Mouse (Mus musculus) MEL (cell line): ENCODE results near the gene Gabrr2. TPM values are rescaled to one million over a fixed set of nuclear protein-coding genes. Genes with fewer than 3 reads are reported as not detected.

ENCODE experiments used
- DNase-seq: peaks from one replicate; pipeline ENCODE4 v3.0.0; 2011; ENCODE audit warnings: low read depth, low spot score
- H3K27ac ChIP-seq: 2 replicates; pipeline ENCODE4 v1.5.1; 2012; ENCODE audit warnings: low read depth, mild to moderate bottlenecking, control low read depth, low read length, moderate library complexity; ENCODE audit not compliant: control insufficient read depth
- H3K27me3 ChIP-seq, 2 experiments: fragments of 150-350 bp in 1 of 2; sonication (generic) in 1 of 2; 2 replicates each; pipeline ENCODE4 v1.6.1; 2012; ENCODE audit warnings: low read length in 2 of 2, mild to moderate bottlenecking in 2 of 2, improper control_type of control experiment in 1 of 2, moderate library complexity in 1 of 2; ENCODE audit not compliant: insufficient read depth in 2 of 2, control insufficient read depth in 1 of 2
- H3K36me3 ChIP-seq, 2 experiments: 2 replicates each; pipeline ENCODE4 v1.6.1; 2012 to 2014; ENCODE audit warnings: low read length in 2 of 2, improper control_type of control experiment in 1 of 2, inconsistent platforms in 1 of 2, mild to moderate bottlenecking in 1 of 2; ENCODE audit not compliant: insufficient read depth in 2 of 2, control insufficient read depth in 1 of 2
- H3K4me1 ChIP-seq, 2 experiments: fragments of 150-350 bp in 1 of 2; sonication (generic) in 1 of 2; 2 replicates each; pipeline ENCODE4 v1.6.1; 2012; ENCODE audit warnings: low read length in 2 of 2, improper control_type of control experiment in 1 of 2, mild to moderate bottlenecking in 1 of 2; ENCODE audit not compliant: insufficient read depth in 2 of 2, control insufficient read depth in 1 of 2
- H3K4me3 ChIP-seq, 2 experiments: fragments of 150-350 bp in 1 of 2; sonication (generic) in 1 of 2; 2 replicates each; pipeline ENCODE4 v1.5.1; 2012; ENCODE audit warnings: low read depth in 2 of 2, low read length in 2 of 2, mild to moderate bottlenecking in 2 of 2, moderate library complexity in 2 of 2, control low read depth in 1 of 2, improper control_type of control experiment in 1 of 2; ENCODE audit not compliant: control insufficient read depth in 1 of 2, insufficient read depth in 1 of 2
- H3K79me2 ChIP-seq: 2 replicates; pipeline ENCODE4 v1.6.1; 2012; ENCODE audit warnings: mild to moderate bottlenecking, low read length, moderate library complexity; ENCODE audit not compliant: control insufficient read depth, poor library complexity, insufficient read depth
- H3K9ac ChIP-seq: 2 replicates; pipeline ENCODE4 v1.6.1; 2012; ENCODE audit warnings: low read depth, mild to moderate bottlenecking, control low read depth, low read length, moderate library complexity; ENCODE audit not compliant: control insufficient read depth, poor library complexity, severe bottlenecking
- H3K9me3 ChIP-seq: fragments of 150-350 bp; sonication (generic); replicated peaks from 2 replicates; pipeline ENCODE4 v1.6.1; 2012; ENCODE audit warnings: mild to moderate bottlenecking, low read length, improper control_type of control experiment, moderate library complexity; ENCODE audit not compliant: insufficient read depth
- BHLHE40 ChIP-seq: IDR thresholded peaks from 2 replicates; pipeline ENCODE4 v1.6.1; 2012; ENCODE audit warnings: low read depth, mild to moderate bottlenecking, inconsistent platforms, low read length, improper control_type of control experiment, borderline replicate concordance
- CHD1 ChIP-seq: IDR thresholded peaks from 2 replicates; pipeline ENCODE4 v1.6.1; 2012; ENCODE audit warnings: low read depth, mild to moderate bottlenecking, inconsistent platforms, low read length, improper control_type of control experiment
- CTCF ChIP-seq, 3 experiments: IDR thresholded peaks in 2 of 3; conservative IDR thresholded peaks in 1 of 3; 2 replicates each; pipeline ENCODE4 v1.5.1; 2011 to 2012; ENCODE audit warnings: low read length in 3 of 3, low read depth in 2 of 3, mild to moderate bottlenecking in 2 of 3, improper control_type of control experiment in 1 of 3, inconsistent platforms in 1 of 3, mixed read lengths in 1 of 3, moderate library complexity in 1 of 3; ENCODE audit not compliant: control insufficient read depth in 1 of 3, insufficient read depth in 1 of 3, poor library complexity in 1 of 3, severe bottlenecking in 1 of 3
- E2F4 ChIP-seq: IDR thresholded peaks from 2 replicates; pipeline ENCODE4 v1.6.1; 2011; ENCODE audit warnings: low read depth, low read length, improper control_type of control experiment, borderline replicate concordance
- ELF1 ChIP-seq: IDR thresholded peaks from 2 replicates; pipeline ENCODE4 v1.6.1; 2014; ENCODE audit warnings: low read depth, mild to moderate bottlenecking, inconsistent platforms, low read length, improper control_type of control experiment, moderate library complexity
- EP300 ChIP-seq, 2 experiments: IDR thresholded peaks; 2 replicates each; pipeline ENCODE4 v1.6.1; 2011; ENCODE audit warnings: improper control_type of control experiment in 2 of 2, low read length in 2 of 2, low read depth in 1 of 2, mild to moderate bottlenecking in 1 of 2
- GABPA ChIP-seq: IDR thresholded peaks from 2 replicates; pipeline ENCODE4 v1.6.1; 2012; ENCODE audit warnings: low read depth, mild to moderate bottlenecking, inconsistent platforms, low read length, improper control_type of control experiment, moderate library complexity
- GATA1 ChIP-seq: IDR thresholded peaks from 2 replicates; pipeline ENCODE4 v1.6.1; 2011; ENCODE audit warnings: low read depth, low read length, improper control_type of control experiment
- HCFC1 ChIP-seq: IDR thresholded peaks from 2 replicates; pipeline ENCODE4 v1.6.1; 2012; ENCODE audit warnings: low read depth, mild to moderate bottlenecking, inconsistent platforms, low read length, improper control_type of control experiment, moderate library complexity
- KAT2A ChIP-seq: conservative IDR thresholded peaks from 2 replicates; pipeline ENCODE4 v1.6.1; 2012; ENCODE audit warnings: low read depth, low read length, improper control_type of control experiment, inconsistent platforms
- MAFK ChIP-seq: IDR thresholded peaks from 2 replicates; pipeline ENCODE4 v1.6.1; 2011; ENCODE audit warnings: low read depth, mild to moderate bottlenecking, low read length, improper control_type of control experiment, borderline replicate concordance
- MEF2A ChIP-seq: IDR thresholded peaks from 2 replicates; pipeline ENCODE4 v1.6.1; 2014; ENCODE audit warnings: low read depth, mild to moderate bottlenecking, inconsistent platforms, low read length, improper control_type of control experiment; ENCODE audit not compliant: poor library complexity, insufficient replicate concordance, severe bottlenecking; ENCODE audit errors: extremely low read depth
- MXI1 ChIP-seq: IDR thresholded peaks from 2 replicates; pipeline ENCODE4 v1.6.1; 2011; ENCODE audit warnings: mild to moderate bottlenecking, low read depth, low read length, improper control_type of control experiment
- MYB ChIP-seq: IDR thresholded peaks from 2 replicates; pipeline ENCODE4 v1.6.1; 2011; ENCODE audit warnings: mild to moderate bottlenecking, low read depth, low read length, improper control_type of control experiment
- MYC ChIP-seq: IDR thresholded peaks from 2 replicates; pipeline ENCODE4 v1.6.1; 2011; ENCODE audit warnings: low read depth, mild to moderate bottlenecking, low read length, improper control_type of control experiment, moderate library complexity
- NRF1 ChIP-seq: IDR thresholded peaks from 2 replicates; pipeline ENCODE4 v1.6.1; 2014; ENCODE audit warnings: low read depth, mild to moderate bottlenecking, inconsistent platforms, low read length, improper control_type of control experiment, moderate library complexity; ENCODE audit not compliant: poor library complexity, insufficient read depth, severe bottlenecking
- POLR2A ChIP-seq, 2 experiments: IDR thresholded peaks; 2 replicates each; pipeline ENCODE4 v1.6.1; 2011 to 2012; ENCODE audit warnings: low read length in 2 of 2, mild to moderate bottlenecking in 2 of 2, control low read depth in 1 of 2, improper control_type of control experiment in 1 of 2, low read depth in 1 of 2, moderate library complexity in 1 of 2; ENCODE audit not compliant: control insufficient read depth in 1 of 2, insufficient read depth in 1 of 2, poor library complexity in 1 of 2
- POLR2AphosphoS2 ChIP-seq: IDR thresholded peaks from 2 replicates; pipeline ENCODE4 v1.6.1; 2011; ENCODE audit warnings: low read length, improper control_type of control experiment
- POLR2AphosphoS5 ChIP-seq: IDR thresholded peaks from 2 replicates; pipeline ENCODE4 v1.6.1; 2012; ENCODE audit warnings: low read depth, borderline replicate concordance, mild to moderate bottlenecking, inconsistent platforms, low read length, moderate library complexity, mixed read lengths
- RAD21 ChIP-seq: IDR thresholded peaks from 2 replicates; pipeline ENCODE4 v1.6.1; 2011; ENCODE audit warnings: mild to moderate bottlenecking, low read depth, low read length, improper control_type of control experiment
- RCOR1 ChIP-seq: IDR thresholded peaks from 2 replicates; pipeline ENCODE4 v1.6.1; 2012; ENCODE audit warnings: low read depth, mild to moderate bottlenecking, inconsistent platforms, low read length, improper control_type of control experiment
- TCF12 ChIP-seq: IDR thresholded peaks from 2 replicates; pipeline ENCODE4 v1.6.1; 2014; ENCODE audit warnings: low read depth, mild to moderate bottlenecking, inconsistent platforms, low read length, improper control_type of control experiment, moderate library complexity
- UBTF ChIP-seq: IDR thresholded peaks from 2 replicates; pipeline ENCODE4 v1.6.1; 2012; ENCODE audit warnings: low read depth, mild to moderate bottlenecking, inconsistent platforms, low read length, improper control_type of control experiment, moderate library complexity, borderline replicate concordance; ENCODE audit not compliant: insufficient read depth
- USF1 ChIP-seq: IDR thresholded peaks from 2 replicates; pipeline ENCODE4 v1.6.1; 2014; ENCODE audit warnings: low read depth, mild to moderate bottlenecking, inconsistent platforms, low read length, improper control_type of control experiment, moderate library complexity
- ZC3H11A ChIP-seq: IDR thresholded peaks from 2 replicates; pipeline ENCODE4 v1.6.1; 2012; ENCODE audit warnings: low read depth, mild to moderate bottlenecking, inconsistent platforms, low read length, improper control_type of control experiment
- ZKSCAN1 ChIP-seq: IDR thresholded peaks from 2 replicates; pipeline ENCODE4 v1.6.1; 2012; ENCODE audit warnings: low read depth, mild to moderate bottlenecking, inconsistent platforms, low read length, improper control_type of control experiment, moderate library complexity
- ZMIZ1 ChIP-seq: IDR thresholded peaks from 2 replicates; pipeline ENCODE4 v1.6.1; 2012; ENCODE audit warnings: low read depth, mild to moderate bottlenecking, inconsistent platforms, low read length, improper control_type of control experiment, moderate library complexity
- polyA plus RNA-seq, 2 experiments: library from polyadenylated mRNA; stranded (reverse) in 1 of 2; unstranded in 1 of 2; fragments of >175 nt in 1 of 2; fragments of >200 nt in 1 of 2; gene quantifications; 2 replicates each; pipeline versions ENCODE4 v1.2.1 to v1.2.4; 2012; ENCODE audit warnings: low replicate concordance in 2 of 2, low read depth in 1 of 2; ENCODE audit not compliant: insufficient read length in 2 of 2, insufficient read depth in 1 of 2, missing spikeins in 1 of 2
- total RNA-seq: library from RNA; depleted of rRNA; stranded (reverse); fragments of 300-350 nt; gene quantifications from 2 replicates; pipeline ENCODE4 v1.2.3, GENCODE M21; 2012

Gene Gabrr2
- total and polyA plus RNA-seq, 3 experiments = 0.11 to 0.12 TPM; not detected in 1

DNA sequence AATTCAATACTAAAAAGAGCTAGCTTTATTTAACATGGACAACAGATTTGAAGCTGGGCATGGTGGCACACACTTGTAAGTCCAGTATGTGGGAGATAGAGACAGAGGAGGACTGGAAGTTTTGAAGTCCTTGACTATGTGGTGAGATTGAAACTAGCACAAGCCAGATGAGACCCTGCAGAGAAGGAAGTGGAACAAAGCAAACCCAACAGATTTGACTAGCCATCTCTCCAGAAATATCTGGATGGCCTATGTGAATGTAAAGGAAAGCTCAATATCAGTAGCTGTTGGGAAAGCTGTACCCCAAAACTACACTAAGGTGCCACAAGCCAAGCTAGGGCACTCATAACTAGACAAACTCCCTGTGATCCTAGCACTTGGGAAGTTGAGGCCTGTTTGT lies 8.4 kb upstream of the Gabrr2 start:
- Histone ChIP-seq H3K27me3 (no peaks in the 10 kb centered on the region), H3K4me3 (no peak overlapping the region), H3K9me3 (no peaks in the 10 kb centered on the region), H3K79me2 (no peaks in the 10 kb centered on the region), H3K9ac (no peak overlapping the region), H3K4me1 (no peaks in the 10 kb centered on the region), H3K27ac (no peak overlapping the region), H3K36me3 (peaks cover 0 to 3% of the 10 kb centered on the region in 2 experiments; a peak in 1 of 4 replicates)
- TF ChIP-seq MYB (no peak), KAT2A (no peak), UBTF (no peak), CTCF (IDR thresholded peaks at IDR 0.05 in 2 of 3, conservative IDR thresholded peaks at IDR 0.05 in 1 of 3; ENCODE audit: control insufficient read depth in 1 of 3, insufficient read depth in 1 of 3, low read depth in 2 of 3, low read length in 3 of 3, poor library complexity in 1 of 3, severe bottlenecking in 1 of 3) (no peak)
- no peak for DNase-seq

- DNase-seq = no peak
Measured at GRCm38 (mm10) chr4:33056317-33056716, 6.5 kb upstream of the Gabrr2 start.

GRCm38 (mm10) chr4:33057890-33058687 lies 4.7 kb upstream of the Gabrr2 start:
- DNase-seq = no peak
- H3K9me3 ChIP-seq = no peaks in the 10 kb centered on the region
- H3K27me3 ChIP-seq = no peaks in the 10 kb centered on the region
- no peaks in the 10 kb centered on the region for H3K79me2 ChIP-seq
- H3K4me3 ChIP-seq = no peak overlapping the region
- H3K9ac ChIP-seq = no peak overlapping the region
- H3K36me3 ChIP-seq = no peaks in the 10 kb centered on the region
- no peak overlapping the region for H3K27ac ChIP-seq
- no peaks in the 10 kb centered on the region for H3K4me1 ChIP-seq
- no peak for TF ChIP-seq ZMIZ1
- no peak for TF ChIP-seq GATA1
- TF ChIP-seq MAFK = no peak
- TF ChIP-seq POLR2A (IDR thresholded peaks at IDR 0.05; ENCODE audit: control insufficient read depth in 1 of 2, insufficient read depth in 1 of 2, low read depth in 1 of 2, low read length in 2 of 2, poor library complexity in 1 of 2) = no peak
- TF ChIP-seq TCF12 = no peak
- no peak for TF ChIP-seq NRF1
- TF ChIP-seq USF1 = no peak
- no peak for TF ChIP-seq HCFC1
- no peak for TF ChIP-seq KAT2A
- TF ChIP-seq MXI1 = no peak
- TF ChIP-seq ZC3H11A = no peak
- no peak for TF ChIP-seq BHLHE40
- no peak for TF ChIP-seq E2F4
- TF ChIP-seq GABPA = no peak
- TF ChIP-seq MYB = no peak
- TF ChIP-seq ELF1 = no peak
- no peak for TF ChIP-seq ZKSCAN1

More at GRCm38 (mm10) chr4:33056317-33056716, 6.5 kb upstream of the Gabrr2 start:
- H3K79me2 ChIP-seq = no peaks in the 10 kb centered on the region
- no peaks in the 10 kb centered on the region for H3K4me1 ChIP-seq
- no peaks in the 10 kb centered on the region for H3K27me3 ChIP-seq
- TF ChIP-seq CHD1 = no peak
- TF ChIP-seq HCFC1 = no peak
- TF ChIP-seq RCOR1 = no peak
- no peak for TF ChIP-seq POLR2A (IDR thresholded peaks at IDR 0.05; ENCODE audit: control insufficient read depth in 1 of 2, insufficient read depth in 1 of 2, low read depth in 1 of 2, low read length in 2 of 2, poor library complexity in 1 of 2)
- no peak for TF ChIP-seq EP300 (IDR thresholded peaks at IDR 0.05; ENCODE audit: low read depth in 1 of 2, low read length in 2 of 2)
- TF ChIP-seq RAD21 = no peak
- TF ChIP-seq BHLHE40 = no peak
- TF ChIP-seq POLR2AphosphoS5 = no peak
- no peak for TF ChIP-seq MYC
- no peak for TF ChIP-seq ZMIZ1
- TF ChIP-seq MEF2A = no peak
- TF ChIP-seq POLR2AphosphoS2 = no peak
- TF ChIP-seq, all 39 proteins: peak for 0
- Histone ChIP-seq H3K4me3 (no peak overlapping the region), H3K36me3 (no peaks in the 10 kb centered on the region), H3K27ac (no peak overlapping the region), H3K9ac (no peak overlapping the region), H3K9me3 (no peaks in the 10 kb centered on the region)
